Mouse (Mus musculus): Measurements from ENCODE around the gene Tigd3.

- TF ChIP-seq POLR2A (IDR thresholded peaks at IDR 0.05; ENCODE audit: low read depth, low read length) (no peak), CTCF (conservative IDR thresholded peaks at IDR 0.05; ENCODE audit: insufficient read depth, insufficient read length, low read depth, low read length) (no peak)
Observed at GRCm38 (mm10) chr19:5940173-5940572, 46.2 kb upstream of the Tigd3 start.
